Mouse (Mus musculus): ENCODE measurements around the gene Hnrnph1. TPM values are rescaled to one million over a fixed set of nuclear protein-coding genes. Genes with fewer than 3 reads are reported as not detected.
"Not testable (repeated sequence)": the region's sequence is repeated elsewhere in the genome, so short reads cannot be mapped to it uniquely, and the experiment has no call there.

Hnrnph1 gene
- polyA plus RNA-seq, 1 experiment from 2014 or later, result 98.4 TPM

- not testable (repeated sequence) for H3K27ac ChIP-seq; H3K4me3 ChIP-seq (ENCODE audit: inconsistent target)
- WGBS (ENCODE audit: missing documents), result 73% methylated on average over 1 of the region's 1 CpGs
These were observed 15.5 kb upstream of the Hnrnph1 start for GRCm38 (mm10) chr11:50361282-50361681.

DNA sequence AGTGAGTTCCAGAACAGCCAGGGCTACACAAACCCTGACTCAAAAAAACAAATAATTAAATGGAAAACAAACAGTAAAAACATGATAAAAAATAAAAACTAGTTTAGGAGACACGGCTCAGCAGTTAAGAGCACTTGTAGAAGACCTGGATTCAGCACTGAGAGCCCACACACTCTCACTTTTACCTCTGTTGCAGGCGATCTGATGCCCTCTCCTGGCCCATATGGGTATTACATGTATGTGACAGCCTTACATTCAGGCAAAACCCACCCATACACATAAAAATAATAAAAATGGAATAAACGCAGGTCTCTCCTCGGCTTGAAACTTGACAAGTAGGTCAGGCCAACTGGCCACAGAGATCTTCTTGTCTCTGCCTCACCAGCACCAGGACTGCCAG, 12.2 kb upstream of the Hnrnph1 start:
- H3K4me3 ChIP-seq (ENCODE audit: inconsistent target), result no peak overlapping the region
- H3K27ac ChIP-seq, result no peak overlapping the region
- H3K36me3 ChIP-seq (ENCODE audit: inconsistent target), result no peaks in the 10 kb centered on the region
- H3K79me2 ChIP-seq (ENCODE audit: inconsistent target), result no peaks in the 10 kb centered on the region
- WGBS (ENCODE audit: missing documents), result 4% methylated on average over 4 of the region's 4 CpGs

More at GRCm38 (mm10) chr11:50361282-50361681, 15.5 kb upstream of the Hnrnph1 start:
- not testable (repeated sequence) for H3K79me2 ChIP-seq (ENCODE audit: inconsistent target); H3K36me3 ChIP-seq (ENCODE audit: inconsistent target)

- no peaks in the 10 kb centered on the region for H3K79me2 ChIP-seq (ENCODE audit: inconsistent target)
- no peaks in the 10 kb centered on the region for H3K36me3 ChIP-seq (ENCODE audit: inconsistent target)
- no peak overlapping the region for H3K4me3 ChIP-seq (ENCODE audit: inconsistent target)
- no peak overlapping the region for H3K27ac ChIP-seq
These were observed 11.5 kb upstream of the Hnrnph1 start for GRCm38 (mm10) chr11:50365322-50365721.

DNA sequence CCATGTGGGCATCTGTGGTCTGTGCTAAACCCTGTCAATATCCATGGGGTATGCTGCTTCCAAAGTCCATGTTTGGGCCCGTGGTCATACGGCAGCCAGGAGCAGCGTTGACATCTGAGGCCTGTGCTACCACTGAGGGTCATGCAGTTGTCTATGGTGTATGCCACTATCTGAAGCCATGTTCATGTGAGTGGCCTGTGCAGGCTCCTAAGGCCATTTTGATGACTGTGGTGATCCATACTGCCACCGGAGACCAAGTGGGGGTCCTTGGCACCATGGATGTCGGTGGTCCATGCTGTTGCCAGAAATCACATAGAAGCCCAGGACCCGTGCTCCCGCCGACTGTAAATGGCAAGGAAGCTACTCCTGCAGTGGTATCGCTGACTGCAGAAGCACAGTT, 9.3 kb upstream of the Hnrnph1 start:
- Histone ChIP-seq H3K4me3 (ENCODE audit: inconsistent target) (no peak overlapping the region), H3K36me3 (ENCODE audit: inconsistent target) (no peaks in the 10 kb centered on the region), H3K27ac (no peak overlapping the region), H3K79me2 (ENCODE audit: inconsistent target) (no peaks in the 10 kb centered on the region)
- 97% methylated on average over 9 of the region's 9 CpGs for WGBS (ENCODE audit: missing documents)

DNA sequence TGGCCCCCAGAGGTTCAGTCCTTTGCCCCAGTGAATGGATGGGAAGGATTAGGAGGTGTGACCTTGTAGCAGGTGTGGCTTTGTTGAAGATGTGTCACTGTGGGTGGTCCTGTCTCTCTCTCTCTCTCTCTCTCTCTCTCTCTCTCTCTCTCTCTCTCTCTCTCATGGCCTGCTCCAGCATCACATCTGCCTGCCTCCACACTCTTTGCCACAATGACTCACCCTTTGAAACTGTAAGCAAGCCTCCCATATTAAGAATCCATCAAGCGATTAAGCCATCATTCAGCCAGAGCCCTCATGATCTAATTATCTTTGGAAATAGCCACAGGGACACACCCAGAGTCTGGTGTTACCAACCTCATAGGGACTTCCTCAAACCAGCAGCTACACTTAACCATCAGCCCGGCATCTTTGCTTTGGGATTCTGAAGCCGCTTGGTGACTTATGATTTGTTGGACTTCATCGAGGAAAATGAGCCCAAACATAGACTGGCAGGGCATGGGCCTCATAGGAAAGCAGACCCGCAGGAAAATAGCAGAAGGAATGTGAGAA, 7.4 kb upstream of the Hnrnph1 start:
- Histone ChIP-seq H3K27ac (peak overlapping the region; percentile 50), H3K36me3 (ENCODE audit: inconsistent target) (no peaks in the 10 kb centered on the region), H3K79me2 (ENCODE audit: inconsistent target) (no peaks in the 10 kb centered on the region), H3K4me3 (ENCODE audit: inconsistent target) (no peak overlapping the region)
- 57% methylated on average over 5 of the region's 5 CpGs for WGBS (ENCODE audit: missing documents)

DNA sequence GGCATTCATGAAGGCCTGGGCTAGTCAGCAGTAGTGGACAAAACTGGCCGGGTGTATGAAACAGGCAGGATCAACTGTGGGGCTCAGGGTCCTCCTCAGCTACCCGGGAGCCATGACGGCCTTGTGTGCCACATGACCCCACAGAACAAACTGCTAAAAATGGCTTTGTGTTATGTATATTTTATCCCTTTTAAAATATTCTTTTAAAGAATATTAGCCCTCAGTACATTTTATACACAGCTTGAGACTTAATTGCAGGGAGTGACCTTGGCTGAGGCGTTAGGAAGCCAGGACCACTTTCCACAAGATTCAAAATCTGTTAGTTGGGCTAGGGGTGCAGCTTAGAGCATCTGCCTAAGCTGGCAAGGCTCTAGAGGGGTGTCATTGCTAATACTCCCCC, 5.8 kb upstream of the Hnrnph1 start:
- no peak overlapping the region for H3K4me3 ChIP-seq (ENCODE audit: inconsistent target)
- no peaks in the 10 kb centered on the region for H3K79me2 ChIP-seq (ENCODE audit: inconsistent target)
- no peak overlapping the region for H3K27ac ChIP-seq
- no peaks in the 10 kb centered on the region for H3K36me3 ChIP-seq (ENCODE audit: inconsistent target)
- 90% methylated on average over 4 of the region's 4 CpGs for WGBS (ENCODE audit: missing documents)

- no peak overlapping the region for H3K4me3 ChIP-seq (ENCODE audit: inconsistent target)
- H3K36me3 ChIP-seq (ENCODE audit: inconsistent target), result no peaks in the 10 kb centered on the region
- H3K27ac ChIP-seq, result no peak overlapping the region
- WGBS (ENCODE audit: missing documents), result 9% methylated on average over 18 of the region's 18 CpGs
- no peaks in the 10 kb centered on the region for H3K79me2 ChIP-seq (ENCODE audit: inconsistent target)
These were observed 5.4 kb upstream of the Hnrnph1 start for GRCm38 (mm10) chr11:50371399-50371841.

DNA sequence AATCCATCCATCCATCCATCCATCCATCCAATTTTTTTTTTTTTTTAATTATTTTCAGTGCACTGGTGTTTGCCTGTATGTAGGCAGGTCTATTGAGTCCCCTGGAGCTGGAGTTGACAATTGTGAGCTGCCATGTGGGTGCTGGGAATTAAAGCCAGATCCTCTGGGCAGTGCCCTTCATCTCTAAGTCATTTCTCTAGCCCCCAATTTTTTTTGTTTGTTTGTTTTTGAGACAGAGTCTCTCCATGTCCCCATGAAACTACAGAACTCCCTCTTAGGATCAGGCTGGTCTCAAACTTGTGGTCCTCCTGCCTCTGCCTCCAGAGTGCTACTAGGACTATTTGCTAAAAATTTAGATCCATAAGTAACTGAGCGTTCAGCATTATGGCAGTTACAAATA, 4.9 kb upstream of the Hnrnph1 start:
- H3K36me3 ChIP-seq (ENCODE audit: inconsistent target), result no peaks in the 10 kb centered on the region
- no peaks in the 10 kb centered on the region for H3K79me2 ChIP-seq (ENCODE audit: inconsistent target)
- H3K4me3 ChIP-seq (ENCODE audit: inconsistent target), result no peak overlapping the region
- WGBS (ENCODE audit: missing documents), result 100% methylated on average over 1 of the region's 1 CpGs
- no peak overlapping the region for H3K27ac ChIP-seq

DNA sequence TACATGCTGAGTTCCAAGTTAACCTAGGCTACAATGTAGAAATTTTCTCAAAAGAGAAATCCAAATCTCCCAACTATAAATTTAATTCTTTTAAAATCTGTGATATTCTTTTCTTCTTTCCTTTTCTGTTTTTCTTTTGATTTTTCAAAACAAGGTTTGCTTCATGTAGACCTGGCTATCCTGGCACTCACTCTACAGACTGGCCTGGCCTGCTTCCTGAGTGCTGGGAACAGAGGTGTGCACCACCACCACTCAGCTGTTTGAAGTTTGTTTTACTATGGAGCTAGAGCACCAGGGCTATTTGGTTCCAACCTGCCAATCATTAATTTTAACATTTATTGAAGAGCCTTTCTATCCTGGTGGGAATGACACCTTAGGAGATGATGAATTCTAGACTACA, 3.7 kb upstream of the Hnrnph1 start:
- Histone ChIP-seq H3K79me2 (ENCODE audit: inconsistent target) (no peaks in the 10 kb centered on the region), H3K27ac (no peak overlapping the region), H3K4me3 (ENCODE audit: inconsistent target) (no peak overlapping the region), H3K36me3 (ENCODE audit: inconsistent target) (no peaks in the 10 kb centered on the region)

DNA sequence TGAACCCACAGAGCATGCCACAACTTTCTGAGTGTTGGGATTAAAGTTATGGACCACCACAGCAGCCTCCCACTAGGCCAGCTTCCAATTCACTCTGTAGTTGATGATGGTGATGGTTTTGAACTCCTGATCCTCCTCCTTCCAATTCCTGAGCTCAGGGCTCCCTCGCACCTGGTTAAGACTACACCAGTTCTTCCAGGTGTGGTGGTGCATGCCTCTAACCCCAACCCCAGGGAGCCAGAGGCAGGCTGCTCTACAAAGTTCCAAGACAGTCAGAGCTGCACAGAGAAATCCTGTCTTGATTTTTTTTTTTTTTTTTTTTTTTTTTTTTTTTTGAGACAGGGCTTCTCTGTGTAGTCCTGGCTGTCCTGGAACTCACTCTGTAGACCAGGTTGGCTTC, 3.2 kb upstream of the Hnrnph1 start:
- Histone ChIP-seq H3K27ac (no peak overlapping the region), H3K79me2 (ENCODE audit: inconsistent target) (peaks cover 3% of the 10 kb centered on the region), H3K36me3 (ENCODE audit: inconsistent target) (no peaks in the 10 kb centered on the region), H3K4me3 (ENCODE audit: inconsistent target) (no peak overlapping the region)
- WGBS (ENCODE audit: missing documents), result 100% methylated on average over 1 of the region's 1 CpGs

GRCm38 (mm10) chr11:50374286-50375015, 2.3 kb upstream of the Hnrnph1 start:
- Histone ChIP-seq H3K36me3 (ENCODE audit: inconsistent target) (0 out of 2 replicates have a peak, but pooled peaks cover 2% of the 10 kb centered on the region), H3K4me3 (ENCODE audit: inconsistent target) (no peak overlapping the region), H3K27ac (no peak overlapping the region), H3K79me2 (ENCODE audit: inconsistent target) (peaks cover 11% of the 10 kb centered on the region)
- WGBS (ENCODE audit: missing documents), result 93% methylated on average over 13 of the region's 13 CpGs

GRCm38 (mm10) chr11:50375421-50375820, 1.4 kb upstream of the Hnrnph1 start:
- Histone ChIP-seq H3K36me3 (ENCODE audit: inconsistent target) (0 out of 2 replicates have a peak, but pooled peaks cover 9% of the 10 kb centered on the region), H3K79me2 (ENCODE audit: inconsistent target) (peaks cover 21% of the 10 kb centered on the region), H3K4me3 (ENCODE audit: inconsistent target) (no peak overlapping the region), H3K27ac (no peak overlapping the region)
- WGBS (ENCODE audit: missing documents), result 95% methylated on average over 5 of the region's 5 CpGs

DNA sequence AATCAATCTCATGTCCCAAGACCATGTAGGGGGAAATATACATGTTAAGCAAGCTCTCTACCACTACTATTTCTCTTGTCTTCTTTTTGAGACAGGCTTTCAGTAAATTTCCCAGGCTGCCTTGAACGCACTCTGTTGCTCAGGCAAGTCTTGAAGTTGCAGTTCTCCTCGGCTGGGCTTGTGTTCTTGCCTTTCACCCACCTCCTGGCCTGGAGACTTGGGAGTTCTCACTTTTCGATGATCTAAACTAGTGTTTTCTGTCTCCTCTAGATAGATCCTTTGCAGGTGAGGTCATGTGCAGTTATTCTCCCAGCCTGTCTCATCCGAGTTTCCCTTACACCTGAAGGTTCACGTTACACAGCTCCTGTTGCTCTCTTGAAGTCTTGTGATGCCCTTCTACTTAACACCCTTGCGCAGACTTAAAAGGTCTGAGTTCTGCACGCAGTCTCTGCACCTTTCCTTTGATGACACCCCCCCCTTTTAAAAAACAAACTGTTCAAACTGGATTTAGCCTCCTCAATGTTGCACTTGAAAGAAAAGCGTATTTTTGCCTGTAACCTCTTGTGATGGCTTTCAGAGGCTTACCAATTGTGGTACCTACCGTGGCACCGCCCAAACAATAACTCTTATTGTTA, 517 bp upstream of the Hnrnph1 start:
- peak overlapping the region; percentile 89 for H3K27ac ChIP-seq
- H3K4me3 ChIP-seq (ENCODE audit: inconsistent target), result peak overlapping the region; percentile 53
- 43% methylated on average over 10 of the region's 10 CpGs for WGBS (ENCODE audit: missing documents)
- 0 out of 2 replicates have a peak, but pooled peaks cover 9% of the 10 kb centered on the region for H3K36me3 ChIP-seq (ENCODE audit: inconsistent target)
- peaks cover 29% of the 10 kb centered on the region for H3K79me2 ChIP-seq (ENCODE audit: inconsistent target)

DNA sequence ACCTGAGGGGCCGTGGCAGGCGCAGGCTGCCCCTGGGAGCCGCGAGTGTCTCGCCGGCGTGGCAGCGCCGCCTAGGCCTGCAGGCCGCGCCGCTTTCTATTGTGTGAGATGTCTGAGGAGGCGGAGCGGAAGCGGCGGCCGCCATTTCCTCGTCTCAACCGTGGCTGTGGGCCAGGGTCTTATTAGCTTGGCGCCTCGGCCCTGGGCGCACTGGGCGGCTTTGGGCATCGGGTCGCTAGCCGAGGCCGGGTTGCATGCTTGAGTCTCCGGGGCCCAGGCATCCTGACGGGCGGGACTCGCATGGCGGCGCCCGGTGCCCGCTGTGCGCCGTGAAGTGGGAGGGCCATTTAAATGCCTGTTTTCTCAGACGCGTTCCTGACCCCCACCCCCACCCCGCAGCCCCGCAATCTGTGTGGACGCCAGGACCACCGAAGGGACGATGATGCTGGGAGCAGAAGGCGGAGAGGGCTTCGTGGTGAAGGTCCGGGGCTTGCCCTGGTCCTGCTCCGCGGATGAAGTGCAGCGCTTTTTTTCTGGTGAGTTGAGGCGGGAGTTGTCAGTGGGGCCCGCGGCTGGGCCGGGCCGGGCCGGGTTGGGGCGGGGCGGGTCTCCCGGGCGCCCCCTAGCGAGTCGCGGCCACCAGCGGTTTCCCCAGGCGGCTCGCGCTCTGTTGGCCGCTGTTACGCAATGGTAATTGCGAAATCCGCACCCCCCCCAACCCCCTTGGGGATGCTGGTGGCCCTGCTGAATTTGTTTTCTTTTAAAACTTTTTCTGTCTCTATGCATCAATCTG, 1.3 kb downstream of the Hnrnph1 start:
- Histone ChIP-seq H3K27ac (peak overlapping the region; percentile 89), H3K36me3 (ENCODE audit: inconsistent target) (peaks cover 28% of the 10 kb centered on the region), H3K4me3 (ENCODE audit: inconsistent target) (peak overlapping the region; percentile 53), H3K79me2 (ENCODE audit: inconsistent target) (peaks cover 47% of the 10 kb centered on the region)
- WGBS (ENCODE audit: missing documents), result under 1% methylated on average over 65 of the region's 71 CpGs
